Mouse (Mus musculus) liver, adult 2 months (tissue): ENCODE results near the gene Gm15446. TPM values are rescaled to one million over a fixed set of nuclear protein-coding genes. Genes with fewer than 3 reads are reported as not detected.
"Not testable (repeated sequence)": the region's sequence is repeated elsewhere in the genome, so short reads cannot be mapped to it uniquely, and the experiment has no call there.

ENCODE experiments used
- DNase-seq: peaks from one replicate; pipeline ENCODE4 v3.0.0-alpha.2; 2011; ENCODE audit warnings: low read depth, low spot score; ENCODE audit errors: extremely low read depth
- H3K27ac ChIP-seq: fragments of 200-500 bp; replicated peaks from 2 replicates; pipeline ENCODE4 v1.5.1; 2012; ENCODE audit warnings: low read depth, mild to moderate bottlenecking, control low read depth, inconsistent platforms, low read length; ENCODE audit not compliant: insufficient read depth
- H3K27me3 ChIP-seq: fragments of 200-500 bp; 2 replicates; pipeline ENCODE4 v1.6.1; 2012; ENCODE audit warnings: mild to moderate bottlenecking, moderate library complexity, low read length, inconsistent platforms; ENCODE audit not compliant: control insufficient read depth, insufficient read depth
- H3K36me3 ChIP-seq: fragments of 200-500 bp; 2 replicates; pipeline ENCODE4 v1.6.1; 2012; ENCODE audit warnings: low read length, inconsistent platforms; ENCODE audit not compliant: control insufficient read depth, insufficient read depth
- H3K4me1 ChIP-seq: fragments of 200-500 bp; 2 replicates; pipeline ENCODE4 v1.6.1; 2011; ENCODE audit warnings: low read length; ENCODE audit not compliant: control insufficient read depth, insufficient read depth
- H3K4me3 ChIP-seq: fragments of 200-500 bp; 2 replicates; pipeline ENCODE4 v1.5.1; 2011; ENCODE audit warnings: low read depth, mild to moderate bottlenecking, control low read depth, low read length, moderate library complexity; ENCODE audit not compliant: insufficient read depth
- H3K79me2 ChIP-seq: fragments of 200-500 bp; 2 replicates; pipeline ENCODE4 v1.6.1; 2012; ENCODE audit warnings: inconsistent platforms, mild to moderate bottlenecking, low read length, moderate library complexity; ENCODE audit not compliant: control insufficient read depth, insufficient read depth
- H3K9ac ChIP-seq: fragments of 200-500 bp; 2 replicates; pipeline ENCODE4 v1.6.1; 2012; ENCODE audit warnings: low read depth, mild to moderate bottlenecking, control low read depth, inconsistent platforms, low read length
- CTCF ChIP-seq: fragments of 200-500 bp; IDR thresholded peaks from 2 replicates; pipeline ENCODE4 v1.5.1; 2011; ENCODE audit warnings: low read depth, low read length, control low read depth
- POLR2A ChIP-seq: fragments of 200-500 bp; IDR thresholded peaks from 2 replicates; pipeline ENCODE4 v1.6.1; 2011; ENCODE audit warnings: low read length, control low read depth; ENCODE audit not compliant: insufficient read depth; ENCODE audit errors: extremely low read depth
- WGBS: fragments of 180-500 bp; shearing (Covaris S2); methylation state at CpG from one replicate; pipeline ENCODE4 v1.1.7; 2018; 5-methylcytosine and 5-hydroxymethylcytosine counted together
- polyA plus RNA-seq: library from polyadenylated mRNA; depleted of rRNA; stranded (reverse); fragments of >200 nt; gene quantifications from 2 replicates; pipeline ENCODE4 v1.2.3, GENCODE M21; 2012; rRNA removed
- total RNA-seq: library from RNA; depleted of rRNA; stranded (reverse); fragments of >200 nt; gene quantifications from 2 replicates; pipeline ENCODE4 v1.2.3, GENCODE M21; 2014; rRNA removed

The Gm15446 gene
- total RNA-seq = 0.07 TPM in 1 of 2 replicates, not detected in the other
- polyA plus RNA-seq = 1.0 and 3.1 TPM in 2 replicates

GRCm38 (mm10) chr5:109923261-109924071 is at the start of gene Gm15446:
Gene Gm15446 (plus strand): TSS chr5:109923400.
- not testable (repeated sequence) for H3K4me1 ChIP-seq, H3K27me3 ChIP-seq, H3K36me3 ChIP-seq, H3K27ac ChIP-seq, H3K79me2 ChIP-seq
- DNase-seq = peak; percentile 81
- WGBS = under 1% methylated on average over 22 of the region's 22 CpGs
- Histone ChIP-seq H3K4me3 (peak within 1 kb of the TSS; percentile 71), H3K9ac (peak within 1 kb of the TSS; percentile 22)

DNA sequence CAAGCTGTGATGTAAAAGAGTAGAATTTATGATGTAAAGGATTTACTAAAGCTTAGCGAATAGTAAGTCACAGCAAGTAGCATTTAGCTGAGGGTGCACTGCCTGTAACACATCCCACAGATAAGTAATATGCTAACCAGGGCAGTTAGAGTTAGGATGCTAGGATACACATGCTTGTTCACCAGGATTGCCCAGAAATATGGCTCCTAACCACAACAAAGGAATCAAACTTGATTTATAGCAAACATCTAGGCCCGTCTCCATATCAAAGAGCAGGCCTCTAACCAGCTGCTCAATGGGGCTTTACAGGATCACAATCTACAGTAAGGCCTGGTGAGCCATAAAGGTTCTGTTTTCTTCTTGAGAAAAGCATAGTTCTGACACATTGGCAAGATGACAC is 929 bp downstream of the Gm15446 start:
- not testable (repeated sequence) for H3K9ac ChIP-seq, H3K27ac ChIP-seq, H3K4me1 ChIP-seq, H3K79me2 ChIP-seq, H3K36me3 ChIP-seq, H3K27me3 ChIP-seq, DNase-seq, H3K4me3 ChIP-seq
- 43% methylated on average over 2 of the region's 2 CpGs for WGBS

- no peak overlapping the region for H3K27ac ChIP-seq
- no peak for TF ChIP-seq POLR2A
- TF ChIP-seq CTCF = no peak
- H3K36me3 ChIP-seq = no peaks in the 10 kb centered on the region
- no peak overlapping the region for H3K4me3 ChIP-seq
- no peak for DNase-seq
- H3K4me1 ChIP-seq = no peaks in the 10 kb centered on the region
- H3K9ac ChIP-seq = no peak overlapping the region
- no peaks in the 10 kb centered on the region for H3K27me3 ChIP-seq
- peaks cover 4% of the 10 kb centered on the region; the same call in 1 of the 2 replicates for H3K79me2 ChIP-seq
Observed at GRCm38 (mm10) chr5:109924936-109925335, 1.7 kb downstream of the Gm15446 start.

GRCm38 (mm10) chr5:109950281-109950680 is 27.1 kb downstream of the Gm15446 start:
- Histone ChIP-seq H3K36me3 (no peaks in the 10 kb centered on the region), H3K27me3 (no peaks in the 10 kb centered on the region), H3K4me3 (no peak overlapping the region), H3K79me2 (no peaks in the 10 kb centered on the region), H3K4me1 (no peaks in the 10 kb centered on the region), H3K27ac (no peak overlapping the region), H3K9ac (no peak overlapping the region)
- no peak for DNase-seq
- TF ChIP-seq CTCF (no peak), POLR2A (no peak)
- WGBS = no CpG with 5 or more reads among the region's 1 CpGs

DNA sequence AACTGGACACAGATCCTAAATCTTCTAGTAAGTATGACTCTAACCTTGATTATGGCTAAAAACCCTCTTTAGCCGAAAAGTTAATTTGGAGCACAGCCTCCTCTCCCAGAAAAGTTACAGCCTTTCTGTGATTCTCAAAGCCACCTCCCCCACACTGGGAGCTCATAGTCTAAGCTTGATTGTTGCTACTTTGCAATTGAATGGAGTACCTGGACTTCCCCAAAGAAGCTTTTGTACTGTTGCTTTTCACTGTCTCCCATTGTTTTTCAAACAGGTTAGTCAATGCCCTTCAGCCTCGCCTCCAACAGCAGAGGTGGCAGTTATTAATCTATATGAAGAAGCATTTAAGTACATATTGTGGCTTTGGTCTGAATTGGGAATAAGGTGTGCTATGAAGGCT is 57.5 kb downstream of the Gm15446 start:
- H3K9ac ChIP-seq, H3K36me3 ChIP-seq, H3K27me3 ChIP-seq, DNase-seq, H3K4me3 ChIP-seq, H3K79me2 ChIP-seq, H3K27ac ChIP-seq, H3K4me1 ChIP-seq: not testable (repeated sequence)
- no CpG with 5 or more reads among the region's 2 CpGs for WGBS

Other genes starting within 250 kb of the Gm15446 start
- gene 5430403G16Rik, start 232.4 kb upstream of the Gm15446 start, total RNA-seq = 0.67 and 1.8 TPM in 2 replicates
- gene 5430403G16Rik, start 232.4 kb upstream of the Gm15446 start, polyA plus RNA-seq = 0.10 and 0.14 TPM in 2 replicates
- gene 4930522L14Rik, start 171.5 kb upstream of the Gm15446 start, total RNA-seq = 4.9 and 6.4 TPM in 2 replicates
- 0.32 and 0.39 TPM in 2 replicates for gene 4930522L14Rik, start 171.5 kb upstream of the Gm15446 start, polyA plus RNA-seq
- 2.7 and 7.2 TPM in 2 replicates for gene Zfp932, start 73.1 kb downstream of the Gm15446 start, total RNA-seq
- 1.5 and 2.0 TPM in 2 replicates for gene Zfp932, start 73.1 kb downstream of the Gm15446 start, polyA plus RNA-seq
- 0.54 and 0.65 TPM in 2 replicates for gene Gm17655, start 149.1 kb downstream of the Gm15446 start, total RNA-seq
- gene Gm17655, start 149.1 kb downstream of the Gm15446 start, polyA plus RNA-seq = not detected in 2 replicates
- gene Gm35315, start 171.0 kb downstream of the Gm15446 start, total RNA-seq = 1.7 and 2.9 TPM in 2 replicates
- 0.20 and 0.26 TPM in 2 replicates for gene Gm35315, start 171.0 kb downstream of the Gm15446 start, polyA plus RNA-seq
- gene Plcxd1, start 176.6 kb downstream of the Gm15446 start, total RNA-seq = 0.13 and 0.92 TPM in 2 replicates
- 0.62 and 2.0 TPM in 2 replicates for gene Plcxd1, start 176.6 kb downstream of the Gm15446 start, polyA plus RNA-seq
- 9.0 and 10.7 TPM in 2 replicates for gene Gtpbp6, start 184.8 kb downstream of the Gm15446 start, total RNA-seq
- gene Gtpbp6, start 184.8 kb downstream of the Gm15446 start, polyA plus RNA-seq = 32.9 and 45.2 TPM in 2 replicates
- gene Zfp605, start 186.7 kb downstream of the Gm15446 start, total RNA-seq = 2.5 and 2.6 TPM in 2 replicates
- 0.19 and 0.32 TPM in 2 replicates for gene Zfp605, start 186.7 kb downstream of the Gm15446 start, polyA plus RNA-seq
- 17.3 and 18.4 TPM in 2 replicates for gene Chfr, start 212.4 kb downstream of the Gm15446 start, total RNA-seq
- 19.8 and 19.9 TPM in 2 replicates for gene Chfr, start 212.4 kb downstream of the Gm15446 start, polyA plus RNA-seq